Mouse (Mus musculus) neutrophil, adult 83 days (primary cell): ENCODE results near the gene Gm10428. TPM values are rescaled to one million over a fixed set of nuclear protein-coding genes. Genes with fewer than 3 reads are reported as not detected.

Source experiments
- total RNA-seq, 2 experiments: library from RNA; stranded (reverse); gene quantifications; one replicate each; pipeline ENCODE4 v1.2.4; 2023

Gene Gm10428
- not detected for total RNA-seq

DNA sequence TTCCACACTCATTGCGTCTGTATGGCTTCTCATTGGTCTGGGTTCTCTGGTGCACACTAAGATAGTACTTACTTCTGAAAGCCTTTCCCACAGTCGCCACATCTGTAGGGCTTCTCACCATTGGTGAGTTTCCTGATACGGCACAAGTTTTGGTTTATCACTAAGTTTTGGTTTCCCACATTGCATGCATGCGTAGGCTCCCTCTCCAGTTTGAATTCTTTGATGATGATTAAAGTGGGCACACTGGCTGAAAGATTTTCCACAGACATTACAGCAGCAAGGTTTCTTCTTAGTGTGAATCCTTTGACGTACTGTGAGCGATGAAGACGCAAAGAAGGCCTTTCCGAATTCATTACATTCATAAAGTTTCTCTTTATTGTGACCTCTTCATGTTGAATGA is at the start of gene Gm10428:
Gene Gm10428 (plus strand): TSS at position 321 of the 400 bp plus-strand sequence.

DNA sequence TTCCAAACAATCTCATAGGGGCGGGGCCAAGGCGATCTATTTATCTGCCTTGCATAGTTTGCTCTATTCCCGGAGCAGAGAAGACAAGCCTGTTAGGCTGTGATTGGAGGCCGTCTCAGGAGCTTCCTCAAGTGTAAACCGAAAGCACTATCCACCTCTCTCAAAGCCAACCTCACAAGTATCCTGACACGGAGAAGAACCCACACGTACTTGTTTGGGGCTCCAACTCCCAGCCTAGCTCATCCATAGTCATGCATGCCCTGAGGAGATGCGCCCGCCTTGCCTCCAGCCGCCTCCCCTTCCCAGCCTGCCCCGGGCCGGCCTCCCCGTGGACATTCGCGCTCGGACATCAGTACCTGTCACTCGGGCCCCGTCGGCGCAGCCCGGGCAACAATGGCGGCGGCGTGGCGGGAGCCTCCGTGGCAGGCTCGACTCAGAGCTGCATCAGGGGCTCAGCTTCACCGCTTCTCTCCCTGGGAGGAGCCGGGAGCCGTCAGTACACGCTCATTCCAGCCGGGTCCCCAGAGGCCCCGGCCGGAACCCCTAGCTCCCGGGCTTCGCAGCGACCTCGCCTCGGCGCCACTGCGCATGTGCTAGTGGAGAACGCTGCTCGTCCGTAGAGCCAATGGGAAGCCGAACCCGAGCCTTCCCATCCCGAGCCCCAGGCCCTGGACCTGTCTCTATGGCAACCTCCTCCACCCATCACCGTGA is 21.4 kb upstream of the Gm10428 start, which contains the start of gene Zfp287:
Gene Zfp287 (minus strand): TSS at position 595 of the 711 bp plus-strand sequence.

DNA sequence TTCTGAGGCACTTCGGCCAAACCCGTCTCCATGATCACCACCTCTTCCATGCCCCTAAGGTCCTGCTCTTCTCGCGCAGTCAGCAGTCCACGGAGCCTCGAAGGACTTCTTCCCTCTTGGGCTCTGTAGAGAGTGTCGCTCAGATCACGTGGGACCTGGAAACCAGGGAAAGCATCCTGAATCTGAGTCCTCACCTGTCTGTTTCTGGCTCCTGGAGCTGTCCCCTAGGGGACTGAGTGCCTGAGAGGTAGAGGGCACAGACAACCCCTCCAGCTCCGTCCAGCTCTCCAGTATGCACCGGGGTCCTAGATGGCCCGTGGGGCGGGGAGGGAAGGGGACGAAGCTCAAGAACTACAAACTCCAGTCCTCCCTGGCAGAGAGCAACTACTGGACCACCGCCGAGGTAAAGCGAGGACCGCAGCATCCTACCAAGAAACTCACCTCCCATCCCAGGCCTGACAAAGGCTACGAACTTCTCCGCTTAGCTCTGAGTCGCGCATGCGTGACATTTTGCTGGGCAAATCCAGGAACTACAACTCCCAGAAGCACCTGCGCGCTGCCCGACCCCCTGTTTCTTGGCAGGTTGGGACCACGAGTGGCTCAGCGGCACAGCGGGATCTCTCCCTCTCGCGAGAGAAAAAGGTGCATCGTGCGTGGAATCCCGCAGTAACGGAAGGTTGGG is 36.2 kb downstream of the Gm10428 start, which contains the start of gene Zfp286:
Gene Zfp286 (minus strand): TSS at position 528 of the 682 bp plus-strand sequence.

Other genes with a start within 250 kb of the Gm10428 start
- 1 to 10 TPM; 3.9 to 7.8 TPM for gene Cenpv, start 213.8 kb upstream of the Gm10428 start, total RNA-seq
- 1,000 to 10,000 TPM; 1,679 to 1,929 TPM for gene Ubb, start 201.9 kb upstream of the Gm10428 start, total RNA-seq
- 10 to 100 TPM; 42.1 to 49.3 TPM for gene Trpv2, start 178.6 kb upstream of the Gm10428 start, total RNA-seq
- gene Lrrc75a, start 104.6 kb upstream of the Gm10428 start, total RNA-seq: 1 to 10 TPM; 1.7 to 1.9 TPM
- gene Mmgt2, start 104.4 kb upstream of the Gm10428 start, total RNA-seq: 10 to 100 TPM; 10.7 to 11.7 TPM
- gene Zfp287, start 21.2 kb upstream of the Gm10428 start, total RNA-seq: under 1 TPM; 0.44 to 0.84 TPM
- under 1 TPM in 1 of 2 experiments, not detected in 1; 0.13 TPM for gene Zfp286, start 36.4 kb downstream of the Gm10428 start, total RNA-seq
- gene Trim16, start 67.1 kb downstream of the Gm10428 start, total RNA-seq: 10 to 100 TPM; 12.7 to 17.2 TPM
- gene Fbxw10, start 94.0 kb downstream of the Gm10428 start, total RNA-seq: 1 to 10 TPM in 1 of 2 experiments, under 1 TPM in 1; 0.66 to 1.2 TPM
- gene Tvp23b, start 126.4 kb downstream of the Gm10428 start, total RNA-seq: 1 to 10 TPM; 9.4 to 10.0 TPM
- not detected for gene Cdrt4, start 198.1 kb downstream of the Gm10428 start, total RNA-seq